Mouse (Mus musculus): ENCODE measurements around the gene Scin. TPM values are rescaled to one million over a fixed set of nuclear protein-coding genes. Genes with fewer than 3 reads are reported as not detected.
A peak's percentile ranks its signal among the peaks of the same experiment; 100 is the strongest.

Gene Scin
- polyA plus RNA-seq, 1 experiment from 2014 or later: 0.27 TPM

- Histone ChIP-seq H3K27ac (no peak overlapping the region), H3K79me2 (ENCODE audit: inconsistent target) (no peaks in the 10 kb centered on the region), H3K36me3 (ENCODE audit: inconsistent target) (no peaks in the 10 kb centered on the region), H3K4me3 (ENCODE audit: inconsistent target) (no peak overlapping the region)
- WGBS (ENCODE audit: missing documents): 96% methylated on average over 3 of the region's 3 CpGs
These were observed 106.2 kb downstream of the Scin start for GRCm38 (mm10) chr12:40027846-40028245.

DNA sequence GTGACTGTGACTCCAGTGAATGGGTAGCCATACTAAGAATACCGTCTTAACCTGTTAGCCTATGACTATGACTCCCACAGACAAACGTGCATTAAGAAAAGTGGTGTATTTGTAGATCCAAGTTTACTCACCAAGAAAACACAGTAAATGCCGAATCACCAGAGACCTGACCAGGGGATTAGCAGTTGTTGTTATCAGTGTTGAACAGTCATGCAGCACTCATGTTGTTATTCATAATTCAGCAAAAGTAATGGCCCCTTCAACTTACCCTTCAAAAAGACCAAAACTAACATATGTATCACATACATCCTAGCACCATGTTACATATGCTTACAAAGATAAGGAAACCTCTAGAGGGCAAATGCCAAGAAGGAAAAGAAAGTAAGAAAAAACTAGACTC, 106.6 kb downstream of the Scin start:
- no peak overlapping the region for H3K27ac ChIP-seq
- 73% methylated on average over 3 of the region's 3 CpGs for WGBS (ENCODE audit: missing documents)

GRCm38 (mm10) chr12:40023918-40024317, 110.1 kb downstream of the Scin start:
- H3K27ac ChIP-seq: no peak overlapping the region
- H3K36me3 ChIP-seq (ENCODE audit: inconsistent target): no peaks in the 10 kb centered on the region
- H3K79me2 ChIP-seq (ENCODE audit: inconsistent target): no peaks in the 10 kb centered on the region
- no peak overlapping the region for H3K4me3 ChIP-seq (ENCODE audit: inconsistent target)
- 95% methylated on average over 2 of the region's 2 CpGs for WGBS (ENCODE audit: missing documents)

More for the DNA sequence above, 106.6 kb downstream of the Scin start:
- Histone ChIP-seq H3K79me2 (ENCODE audit: inconsistent target) (no peaks in the 10 kb centered on the region), H3K4me3 (ENCODE audit: inconsistent target) (no peak overlapping the region), H3K36me3 (ENCODE audit: inconsistent target) (no peaks in the 10 kb centered on the region)

DNA sequence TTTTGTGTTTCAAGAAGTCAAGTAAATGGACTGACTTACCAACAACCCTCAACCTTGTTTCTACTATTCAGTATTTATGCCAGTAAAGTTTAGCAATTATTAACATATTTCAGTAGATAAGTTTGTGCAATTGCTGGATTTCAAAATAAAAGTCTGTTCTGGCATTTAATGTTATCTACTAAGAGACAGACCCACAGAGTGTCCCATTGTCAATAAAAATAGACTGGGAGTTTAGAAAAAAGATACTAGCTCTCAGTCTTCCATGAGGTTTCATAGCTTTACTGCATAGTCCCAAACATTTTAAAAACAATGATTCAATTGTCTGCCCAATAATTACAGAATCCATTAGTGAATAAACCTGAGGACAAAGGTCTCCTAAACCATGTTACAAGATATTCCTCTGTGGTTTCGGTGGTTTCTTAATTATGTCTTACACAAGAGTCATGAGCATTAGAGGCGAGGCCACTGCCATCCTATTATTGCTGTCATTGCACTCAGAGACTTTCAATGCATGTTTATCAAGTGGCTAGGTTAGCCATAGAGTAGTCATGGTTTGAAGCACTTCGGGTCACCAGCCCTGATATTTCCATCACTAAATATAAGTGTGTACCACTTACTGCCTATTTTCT, 110.9 kb downstream of the Scin start:
- WGBS (ENCODE audit: missing documents): 29% methylated on average over 3 of the region's 3 CpGs
- Histone ChIP-seq H3K79me2 (ENCODE audit: inconsistent target) (no peaks in the 10 kb centered on the region), H3K4me3 (ENCODE audit: inconsistent target) (no peak overlapping the region), H3K36me3 (ENCODE audit: inconsistent target) (no peaks in the 10 kb centered on the region), H3K27ac (no peak overlapping the region)

- Histone ChIP-seq H3K79me2 (ENCODE audit: inconsistent target) (no peaks in the 10 kb centered on the region), H3K4me3 (ENCODE audit: inconsistent target) (no peak overlapping the region), H3K36me3 (ENCODE audit: inconsistent target) (no peaks in the 10 kb centered on the region), H3K27ac (no peak overlapping the region)
- 91% methylated on average over 3 of the region's 3 CpGs for WGBS (ENCODE audit: missing documents)
These were observed 111.7 kb downstream of the Scin start for GRCm38 (mm10) chr12:40022344-40022743.

GRCm38 (mm10) chr12:40017955-40018505, 116.0 kb downstream of the Scin start:
- Histone ChIP-seq H3K79me2 (ENCODE audit: inconsistent target) (no peaks in the 10 kb centered on the region), H3K36me3 (ENCODE audit: inconsistent target) (no peaks in the 10 kb centered on the region), H3K27ac (no peak overlapping the region), H3K4me3 (ENCODE audit: inconsistent target) (peak overlapping the region; percentile 5; the same call in 1 of the 2 replicates)
- 46% methylated on average over 6 of the region's 6 CpGs for WGBS (ENCODE audit: missing documents)

DNA sequence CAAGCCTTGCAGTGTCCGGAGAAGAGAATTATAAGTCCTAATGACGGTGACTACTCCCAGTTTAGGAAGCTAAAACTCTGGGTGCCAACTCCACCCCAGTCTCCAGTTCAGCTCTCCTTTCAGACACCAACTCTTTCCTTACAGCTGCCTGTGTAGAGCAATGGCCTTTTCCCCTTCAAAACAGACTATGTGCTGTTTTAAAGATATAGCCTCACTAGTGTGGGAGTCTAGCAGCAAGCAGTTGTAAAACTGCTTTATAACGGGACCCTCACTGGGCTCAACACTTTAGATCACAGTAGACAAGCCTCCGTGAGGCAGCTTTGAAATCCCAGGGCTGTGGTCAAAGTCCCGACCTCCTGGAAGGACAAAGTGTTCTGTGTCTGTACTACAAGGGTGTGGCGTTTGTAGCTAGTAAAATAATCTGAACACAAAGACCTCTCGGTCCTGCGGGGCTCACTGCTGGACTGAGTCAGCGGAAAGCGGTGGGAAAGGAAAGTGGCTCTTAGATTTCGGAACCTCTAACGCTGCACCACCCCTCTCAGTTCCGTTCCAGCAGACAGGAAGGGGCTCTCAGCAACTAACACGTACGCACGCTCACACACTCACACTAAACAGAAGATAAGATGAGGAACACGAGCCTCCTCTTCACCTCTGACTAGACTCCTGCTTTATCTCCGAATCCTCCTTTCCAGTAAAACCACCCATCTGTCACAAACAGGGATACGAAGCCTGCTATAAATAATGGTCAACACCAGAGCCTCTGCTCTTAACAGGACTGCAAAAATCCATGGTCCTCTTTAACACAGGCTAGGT, 117.2 kb downstream of the Scin start:
- peak overlapping the region; percentile 20 for H3K4me3 ChIP-seq (ENCODE audit: inconsistent target)
- no peaks in the 10 kb centered on the region for H3K79me2 ChIP-seq (ENCODE audit: inconsistent target)
- H3K27ac ChIP-seq: no peak overlapping the region
- H3K36me3 ChIP-seq (ENCODE audit: inconsistent target): no peaks in the 10 kb centered on the region
- WGBS (ENCODE audit: missing documents): 7% methylated on average over 19 of the region's 19 CpGs

DNA sequence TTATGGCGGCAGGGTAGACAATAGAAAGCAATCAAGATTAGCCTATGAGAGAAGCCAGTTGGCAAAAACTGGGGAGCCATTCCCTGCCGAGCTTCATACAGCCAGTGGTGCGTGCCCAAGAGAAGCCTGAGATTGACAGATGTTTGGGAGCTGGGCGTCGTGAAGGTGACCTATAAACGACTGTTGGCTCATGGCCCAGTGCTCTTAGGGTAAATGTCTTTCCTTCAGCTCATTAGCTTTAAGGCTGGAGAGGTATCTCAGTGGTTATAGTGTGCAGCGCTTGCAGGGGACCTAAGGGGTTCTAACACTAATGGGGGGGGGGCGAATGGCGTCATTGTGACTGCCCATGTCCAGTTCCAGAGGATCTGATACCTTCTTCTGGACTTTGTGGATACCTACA, 118.0 kb downstream of the Scin start:
- WGBS (ENCODE audit: missing documents): 92% methylated on average over 9 of the region's 9 CpGs
- H3K4me3 ChIP-seq (ENCODE audit: inconsistent target): no peak overlapping the region
- H3K36me3 ChIP-seq (ENCODE audit: inconsistent target): no peaks in the 10 kb centered on the region
- no peaks in the 10 kb centered on the region for H3K79me2 ChIP-seq (ENCODE audit: inconsistent target)
- no peak overlapping the region for H3K27ac ChIP-seq

GRCm38 (mm10) chr12:40009866-40010265, 124.2 kb downstream of the Scin start:
- 71% methylated on average over 2 of the region's 2 CpGs for WGBS (ENCODE audit: missing documents)
- no peaks in the 10 kb centered on the region for H3K36me3 ChIP-seq (ENCODE audit: inconsistent target)
- H3K4me3 ChIP-seq (ENCODE audit: inconsistent target): no peak overlapping the region
- no peaks in the 10 kb centered on the region for H3K79me2 ChIP-seq (ENCODE audit: inconsistent target)
- H3K27ac ChIP-seq: no peak overlapping the region

Other genes with a start within 250 kb of the Scin start
- gene Arl4a, start 96.2 kb downstream of the Scin start, polyA plus RNA-seq (2018): 8.2 to 12.8 TPM (median 10.7 TPM) in 3 replicates
- not detected in 3 replicates for gene Lsmem1, start 65.3 kb upstream of the Scin start, polyA plus RNA-seq (2018)
- 38.4 to 106 TPM (median 92.1 TPM) in 3 replicates for gene Ifrd1, start 114.3 kb upstream of the Scin start, polyA plus RNA-seq (2018)